Mouse (Mus musculus) bone marrow, adult 2 months (tissue): ENCODE results near the gene Atp10a.

Experiments used
- CTCF ChIP-seq: fragments of 200-500 bp; IDR thresholded peaks from 2 replicates; pipeline ENCODE4 v1.5.1; 2011; ENCODE audit warnings: low read length, control low read depth; ENCODE audit not compliant: control insufficient read depth, insufficient read depth
- POLR2A ChIP-seq: fragments of 200-500 bp; IDR thresholded peaks from 2 replicates; pipeline ENCODE4 v1.6.1; 2011; ENCODE audit warnings: low read depth, mild to moderate bottlenecking, control low read depth, low read length, borderline replicate concordance; ENCODE audit not compliant: control insufficient read depth

GRCm38 (mm10) chr7:58742009-58742408, 86.0 kb downstream of the Atp10a start:
- TF ChIP-seq POLR2A (no peak), CTCF (no peak)
